In the genomic region with DNA sequence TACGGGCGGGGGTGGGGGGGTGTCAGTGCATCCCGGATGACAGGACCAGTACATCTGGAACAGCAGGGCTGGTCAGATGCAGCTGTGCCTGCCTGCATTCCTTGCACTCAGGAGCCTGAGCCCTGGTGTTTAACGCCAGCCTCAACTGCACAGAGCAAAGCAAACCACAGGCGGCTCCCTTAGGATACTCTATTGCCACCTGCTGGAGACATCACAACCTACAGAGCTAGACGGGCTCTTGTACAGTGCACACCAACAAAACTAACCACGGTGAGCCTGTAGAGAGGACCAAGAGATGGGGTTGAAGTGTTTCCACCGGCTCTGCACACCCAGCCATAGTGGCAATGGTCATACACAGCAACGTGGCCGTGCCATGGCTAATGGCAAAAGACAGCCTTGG, we compare ENCODE assay signal across 8 mouse cellular contexts. TPM values are rescaled to one million over a fixed set of nuclear protein-coding genes. Genes with fewer than 3 reads are reported as not detected.
DNase-seq lines count a peak whose midpoint lies in the region; ATAC-seq and TF ChIP-seq lines count a peak whose summit lies in the region.

No protein-coding gene starts in this region.

- intact Hi-C loops in heart, postnatal 14 days (cut with DNase I): no loop called here

- TF ChIP-seq CTCF in liver, adult 2 months (IDR thresholded peaks at IDR 0.05; ENCODE audit: low read depth, low read length): peak; percentile 32
- TF ChIP-seq CTCF in small intestine, adult 2 months (IDR thresholded peaks at IDR 0.05; ENCODE audit: extremely low read depth, insufficient read length, insufficient replicate concordance, low read depth, low read length): peak; percentile 60; the same call in 1 of the 2 replicates

- H3K4me3 ChIP-seq in liver, adult 2 months (ENCODE audit: insufficient read depth, low read depth, low read length): no peak overlapping the region
- no peak overlapping the region for H3K4me3 ChIP-seq in small intestine, adult 2 months (ENCODE audit: low read depth, low read length)

- peaks cover 5% of the 10 kb centered on the region for H3K36me3 ChIP-seq in liver, adult 2 months (ENCODE audit: control insufficient read depth, insufficient read depth, low read length)
- H3K36me3 ChIP-seq in small intestine, adult 2 months (ENCODE audit: control insufficient read depth, insufficient read depth, low read length): 0 out of 2 replicates have a peak, but pooled peaks cover 2% of the 10 kb centered on the region

- H3K79me2 ChIP-seq in liver, adult 2 months (ENCODE audit: control insufficient read depth, insufficient read depth, low read length): no peaks in the 10 kb centered on the region; the same call in 1 of the 2 replicates

- no peak overlapping the region for H3K9ac ChIP-seq in liver, adult 2 months (ENCODE audit: low read depth, low read length)

- WGBS in liver, adult 2 months: 73% methylated on average over 10 of the region's 10 CpGs
- 40% methylated on average over 10 of the region's 10 CpGs for WGBS in small intestine, adult 2 months

- no peak for DNase-seq in liver, adult 2 months (ENCODE audit: extremely low read depth, low read depth, low spot score)
- no peak for DNase-seq in liver
- peak; percentile 56 to 69 for DNase-seq in cerebellum, postnatal 14 days
- DNase-seq in heart, postnatal 14 days: peak; percentile 45 to 66
- DNase-seq in kidney, postnatal 4 days: peak; percentile 69 to 79

- ATAC-seq in megakaryocyte progenitor cell, adult 5-6 weeks (replicated peaks; ENCODE audit: poor library complexity): peak; percentile 89
- no peak for ATAC-seq in activated CD4-positive, CD25-positive, alpha-beta regulatory T cell, adult 4 months

- TF ChIP-seq POLR2A in liver, adult 2 months (IDR thresholded peaks at IDR 0.05; ENCODE audit: extremely low read depth, insufficient read depth, low read length): no peak
- TF ChIP-seq POLR2A in small intestine, adult 2 months (IDR thresholded peaks at IDR 0.05; ENCODE audit: low read depth, low read length): no peak

- H3K4me1 ChIP-seq in liver, adult 2 months (ENCODE audit: control insufficient read depth, insufficient read depth, low read length): no peaks in the 10 kb centered on the region
- H3K4me1 ChIP-seq in small intestine, adult 2 months (ENCODE audit: control insufficient read depth, insufficient read depth, insufficient read length, low read length): no peaks in the 10 kb centered on the region

- H3K27me3 ChIP-seq in liver, adult 2 months (ENCODE audit: control insufficient read depth, insufficient read depth, low read length): no peaks in the 10 kb centered on the region
- peaks cover 29% of the 10 kb centered on the region for H3K27me3 ChIP-seq in small intestine, adult 2 months (ENCODE audit: control insufficient read depth, insufficient read depth, low read length)

- H3K27ac ChIP-seq in liver, adult 2 months (replicated peaks; ENCODE audit: insufficient read depth, low read depth, low read length): no peak overlapping the region
- no peak overlapping the region for H3K27ac ChIP-seq in small intestine, adult 2 months (ENCODE audit: insufficient read depth, low read depth, low read length)

RNA-seq across cellular contexts. Expression of gene Gm47841, which starts 9.0 kb away (rescaled TPM):
- not detected in 2 replicates for total RNA-seq in liver, adult 2 months (2014; rRNA removed)
- polyA plus RNA-seq in liver, adult 2 months (2012; rRNA removed): not detected in 2 replicates
- not detected for total RNA-seq in heart, postnatal 14 days (2021)
- not detected in 2 replicates for total RNA-seq in megakaryocyte progenitor cell, adult 5-6 weeks (2015)
- total RNA-seq in megakaryocyte progenitor cell, adult 5-6 weeks (2017): not detected in 2 replicates
- 0.18 TPM in 1 of 2 replicates, not detected in the other for polyA plus RNA-seq in small intestine, adult 2 months (2012; rRNA removed)
- not detected for polyA plus RNA-seq in activated CD4-positive, CD25-positive, alpha-beta regulatory T cell, adult 4 months (2017; shearing (Covaris generic))

RNA-seq across cellular contexts. Expression of gene Fignl2, which starts 22.1 kb away (rescaled TPM):
- total RNA-seq in liver, adult 2 months (2014; rRNA removed): 1.8 and 2.3 TPM in 2 replicates
- polyA plus RNA-seq in liver, adult 2 months (2012; rRNA removed): 6.4 and 6.9 TPM in 2 replicates
- total RNA-seq in heart, postnatal 14 days (2021): 1 to 10 TPM; 2.3 to 2.8 TPM
- not detected in 2 replicates for total RNA-seq in megakaryocyte progenitor cell, adult 5-6 weeks (2015)
- total RNA-seq in megakaryocyte progenitor cell, adult 5-6 weeks (2017): under 0.01 TPM in 1 of 2 replicates, not detected in the other
- polyA plus RNA-seq in small intestine, adult 2 months (2012; rRNA removed): 2.9 and 7.8 TPM in 2 replicates
- not detected for polyA plus RNA-seq in activated CD4-positive, CD25-positive, alpha-beta regulatory T cell, adult 4 months (2017; shearing (Covaris generic))

RNA-seq across cellular contexts. Expression of gene Ankrd33, which starts 59.3 kb away (rescaled TPM):
- not detected in 2 replicates for total RNA-seq in liver, adult 2 months (2014; rRNA removed)
- polyA plus RNA-seq in liver, adult 2 months (2012; rRNA removed): not detected in 2 replicates
- not detected for total RNA-seq in heart, postnatal 14 days (2021)
- total RNA-seq in megakaryocyte progenitor cell, adult 5-6 weeks (2015): not detected in 2 replicates
- not detected in 2 replicates for total RNA-seq in megakaryocyte progenitor cell, adult 5-6 weeks (2017)
- polyA plus RNA-seq in small intestine, adult 2 months (2012; rRNA removed): not detected in 2 replicates
- not detected for polyA plus RNA-seq in activated CD4-positive, CD25-positive, alpha-beta regulatory T cell, adult 4 months (2017; shearing (Covaris generic))

Comparison
In these comparisons a context has a peak if more than half of its experiments do, and no peak if none do; other contexts are left out.
1. DNase-seq: peak in cerebellum, postnatal 14 days (2 of 2), heart, postnatal 14 days (2 of 2) and kidney, postnatal 4 days (2 of 2); none in liver, adult 2 months (single experiment) and liver (single experiment).